Mouse (Mus musculus) adrenal gland, postnatal 10 days (tissue): ENCODE data around the gene Tlr13. TPM values are rescaled to one million over a fixed set of nuclear protein-coding genes. Genes with fewer than 3 reads are reported as not detected.

Experiments
- DNase-seq: peaks from one replicate; pipeline ENCODE4 v3.0.0; 2021; ENCODE audit warnings: mixed read lengths
- long read RNA-seq, 2 experiments: library from polyadenylated mRNA; stranded (forward); transcript quantifications; one replicate each; pipeline ENCODE4 v2.0.0; 2021
- total RNA-seq, 2 experiments: library from RNA; stranded (reverse); gene quantifications; 2 replicates each; pipeline ENCODE4 v1.2.3; 2021

Gene Tlr13
- total RNA-seq = 1 to 10 TPM; 1.2 to 1.5 TPM
- long read RNA-seq, experiment 1 = 0 reads
- long read RNA-seq, experiment 2 = 0 reads

DNA sequence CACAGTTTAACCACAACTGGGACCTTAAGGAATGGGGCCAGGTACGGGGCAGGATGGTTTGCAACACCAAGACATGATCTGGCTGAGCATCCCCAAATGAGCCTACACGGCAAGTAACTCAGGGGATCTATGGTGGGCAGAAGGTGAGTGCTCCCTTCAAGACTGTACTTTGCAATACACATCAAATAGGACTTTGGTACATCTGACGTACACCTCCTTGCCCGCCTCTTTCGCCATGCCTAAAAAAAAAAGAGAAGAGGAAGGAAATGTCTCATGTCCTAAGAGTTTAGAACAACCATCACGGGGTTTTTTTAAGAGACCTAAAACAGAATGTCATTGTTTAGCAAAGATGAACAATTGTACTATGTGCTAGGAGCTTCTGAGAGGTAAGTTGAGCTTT, at the start of gene Tlr13:
Gene Tlr13, plus strand, starts transcription at position 269 of the 400 bp plus-strand sequence.
- DNase-seq = no peak

DNA sequence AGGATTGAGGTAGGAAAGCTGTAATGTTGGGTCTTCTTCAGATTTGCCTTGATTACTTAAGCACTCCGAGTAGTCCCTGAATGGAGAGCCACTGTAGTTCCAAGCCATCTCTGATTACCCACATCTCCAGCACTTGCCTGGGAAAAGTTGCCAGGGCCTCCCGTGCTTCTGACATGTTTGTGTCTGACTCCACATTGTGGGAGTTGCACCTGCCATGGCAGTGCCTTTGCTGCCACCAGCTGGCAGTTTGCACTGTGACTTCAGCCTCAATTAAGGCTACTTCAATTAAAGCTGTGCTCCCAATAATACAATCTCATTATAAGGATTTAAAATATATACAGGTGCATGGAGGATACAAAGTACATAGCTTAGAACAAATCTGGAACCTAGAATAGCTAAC, 37.5 kb upstream of the Tlr13 start:
- peak; percentile 57 for DNase-seq

DNA sequence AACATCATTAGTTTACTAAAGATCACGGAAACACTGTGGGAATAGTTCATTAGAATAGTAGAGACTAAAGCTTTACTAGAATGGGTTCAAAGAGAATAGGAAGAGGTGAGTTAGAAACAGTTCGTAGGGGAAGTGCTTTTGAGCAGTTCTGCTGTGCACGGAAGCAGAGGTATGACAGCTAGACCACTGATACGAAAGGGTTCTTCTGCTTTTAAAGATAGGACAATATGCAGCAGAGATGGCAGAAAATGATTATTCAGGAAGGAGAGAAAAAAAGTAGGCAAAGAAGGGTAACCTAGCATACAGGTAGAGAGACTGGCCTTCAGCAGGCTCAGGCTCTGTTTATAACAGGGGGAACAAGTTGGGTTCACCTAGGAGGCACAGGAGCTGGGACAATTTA, 29.1 kb upstream of the Tlr13 start:
- no peak for DNase-seq

DNA sequence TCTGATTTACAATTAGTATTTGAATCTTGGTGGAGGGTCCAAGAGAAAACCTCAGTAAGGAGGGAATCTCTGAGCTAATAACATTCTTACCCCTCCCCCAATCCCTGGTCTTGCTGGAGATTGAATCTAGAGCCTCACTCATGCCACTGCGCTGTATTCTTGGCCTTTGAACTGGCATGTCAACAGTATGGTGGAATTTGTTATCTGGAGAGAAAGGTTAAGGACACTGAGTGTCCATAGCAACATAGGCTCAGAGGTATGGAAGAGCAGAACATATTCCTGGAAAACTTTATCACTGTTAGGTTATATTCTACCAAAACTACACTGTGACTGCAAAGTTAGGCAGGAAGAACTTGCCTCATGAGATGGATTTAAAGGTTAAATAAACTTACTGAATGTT, 28.3 kb upstream of the Tlr13 start:
- no peak for DNase-seq

DNA sequence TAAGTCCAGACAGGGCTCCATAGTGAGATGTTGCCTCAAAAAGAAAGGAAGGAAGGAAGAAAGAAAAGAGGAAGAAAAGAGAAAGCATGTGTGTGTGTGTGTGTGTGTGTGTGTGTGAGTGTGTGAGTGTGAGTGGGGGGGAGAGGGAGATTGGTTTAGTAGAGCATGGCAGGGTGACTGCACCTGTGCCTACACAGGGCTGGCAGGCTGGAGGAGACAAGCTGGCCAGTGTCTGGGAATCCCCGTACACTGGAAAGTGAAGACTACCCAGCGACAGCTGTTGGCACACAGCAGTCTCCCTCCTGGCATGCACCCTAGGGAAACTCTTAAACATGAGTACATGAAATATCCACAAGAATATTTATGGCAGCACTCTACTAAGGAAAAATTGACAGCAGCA, 20.2 kb upstream of the Tlr13 start:
- DNase-seq = no peak

DNA sequence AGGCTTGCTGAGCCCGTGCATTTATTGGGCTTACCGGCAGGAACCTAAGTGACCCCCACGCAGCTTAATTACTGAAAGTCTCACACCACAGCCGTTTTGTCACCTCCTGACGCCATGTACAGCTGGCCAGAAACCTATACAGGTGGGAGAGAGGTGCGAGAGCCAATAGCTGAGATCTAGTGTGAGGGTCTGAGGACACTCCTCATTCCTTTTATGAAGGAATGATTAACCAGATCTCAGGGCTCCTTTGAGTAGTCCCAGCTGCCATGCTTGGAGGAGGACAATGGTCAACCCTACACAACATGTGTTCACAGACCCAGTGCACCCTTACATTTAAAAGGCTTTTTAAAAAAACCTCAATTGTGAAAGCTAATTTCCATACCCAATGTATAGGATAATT, 14.7 kb upstream of the Tlr13 start:
- no peak for DNase-seq

DNA sequence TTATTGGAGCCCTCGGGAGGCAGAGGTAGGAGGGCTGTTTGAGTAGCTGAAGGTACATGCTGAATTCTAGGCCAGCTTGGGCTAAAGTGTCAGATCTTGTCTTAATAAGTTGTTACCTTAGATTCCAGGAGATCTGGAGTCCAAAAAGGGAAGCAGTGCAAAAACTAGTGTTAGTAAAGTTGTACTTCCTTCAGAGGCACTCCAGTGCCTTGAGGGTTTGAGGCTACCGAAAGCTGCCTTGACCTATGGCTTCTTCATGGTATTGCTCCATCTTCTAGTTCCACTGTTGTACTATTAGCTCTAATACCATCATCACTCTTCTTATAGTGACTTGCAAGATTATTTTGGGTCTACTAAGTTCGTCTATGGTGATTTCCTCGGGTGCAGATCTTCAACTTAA, 13.1 kb upstream of the Tlr13 start:
- DNase-seq = no peak

DNA sequence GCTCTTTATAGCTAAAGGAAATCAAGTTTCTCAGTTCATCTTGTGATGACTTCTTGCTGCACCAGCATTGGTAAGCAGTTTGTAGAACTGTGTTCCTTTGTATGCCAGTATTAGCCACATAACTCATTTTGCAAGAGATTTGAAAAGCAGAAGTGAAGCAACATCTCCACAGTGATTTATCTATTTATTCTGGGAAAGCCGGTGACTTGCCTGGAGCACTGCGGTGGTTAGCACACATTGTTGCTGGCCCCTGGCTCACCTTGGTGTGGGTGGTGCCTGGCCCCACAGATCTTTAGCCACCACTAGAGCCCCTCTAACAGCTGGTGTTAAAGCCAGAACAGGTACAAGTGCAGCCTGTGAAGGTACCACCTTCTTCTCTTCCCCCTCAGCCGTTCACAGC, 8.1 kb upstream of the Tlr13 start:
- DNase-seq = no peak

DNA sequence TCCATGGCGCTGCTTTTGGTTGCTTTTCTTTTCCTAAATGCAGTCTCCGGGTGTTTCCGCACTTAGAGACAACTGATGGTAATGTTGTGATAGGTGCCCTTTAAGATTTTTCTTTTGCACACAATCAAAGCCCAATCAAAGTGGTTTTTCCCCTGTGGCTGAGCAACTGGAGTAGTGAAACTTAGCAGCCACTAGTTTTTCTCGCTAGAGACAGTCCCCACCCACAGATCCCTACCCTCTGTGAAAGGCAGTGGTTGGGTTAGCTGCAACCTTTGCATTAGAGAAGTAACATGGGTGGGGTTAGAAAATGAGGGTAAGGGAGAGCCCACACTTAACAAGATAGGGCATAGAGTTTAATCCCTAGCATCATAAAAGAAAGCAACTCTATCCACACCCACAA, 7.5 kb upstream of the Tlr13 start:
- DNase-seq = no peak

DNA sequence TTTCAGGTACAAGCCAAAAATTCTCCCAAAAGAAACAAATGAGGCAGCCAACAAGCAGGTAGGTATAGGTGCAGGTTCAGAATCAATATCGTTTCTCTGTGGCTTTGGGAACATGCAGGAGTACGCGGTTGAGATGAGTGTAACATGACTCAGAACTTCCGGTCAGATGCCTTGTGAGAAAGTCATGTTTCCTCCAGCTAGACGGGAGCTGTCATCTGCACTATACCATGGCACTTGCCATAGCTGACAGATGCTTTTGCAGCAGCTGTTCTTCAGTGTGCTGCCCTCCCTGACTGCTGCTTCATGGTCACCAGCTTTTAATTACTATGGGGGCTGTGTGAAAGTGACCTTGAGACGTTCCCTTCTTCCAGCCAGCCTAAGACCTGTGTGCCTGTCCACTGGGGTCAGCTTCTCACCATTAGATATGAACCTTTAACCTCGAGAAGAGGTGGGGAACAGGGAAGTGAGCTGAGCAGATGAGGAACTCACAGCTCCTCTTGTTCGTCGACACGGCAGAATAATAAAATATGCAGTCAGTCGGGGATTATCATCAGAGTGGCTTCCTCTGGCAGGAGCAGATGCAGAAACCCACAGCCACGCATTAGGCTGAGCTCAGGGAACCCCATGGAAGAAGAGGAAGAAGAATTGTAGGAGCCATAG, 7.0 kb upstream of the Tlr13 start:
- DNase-seq = peak; percentile 10

DNA sequence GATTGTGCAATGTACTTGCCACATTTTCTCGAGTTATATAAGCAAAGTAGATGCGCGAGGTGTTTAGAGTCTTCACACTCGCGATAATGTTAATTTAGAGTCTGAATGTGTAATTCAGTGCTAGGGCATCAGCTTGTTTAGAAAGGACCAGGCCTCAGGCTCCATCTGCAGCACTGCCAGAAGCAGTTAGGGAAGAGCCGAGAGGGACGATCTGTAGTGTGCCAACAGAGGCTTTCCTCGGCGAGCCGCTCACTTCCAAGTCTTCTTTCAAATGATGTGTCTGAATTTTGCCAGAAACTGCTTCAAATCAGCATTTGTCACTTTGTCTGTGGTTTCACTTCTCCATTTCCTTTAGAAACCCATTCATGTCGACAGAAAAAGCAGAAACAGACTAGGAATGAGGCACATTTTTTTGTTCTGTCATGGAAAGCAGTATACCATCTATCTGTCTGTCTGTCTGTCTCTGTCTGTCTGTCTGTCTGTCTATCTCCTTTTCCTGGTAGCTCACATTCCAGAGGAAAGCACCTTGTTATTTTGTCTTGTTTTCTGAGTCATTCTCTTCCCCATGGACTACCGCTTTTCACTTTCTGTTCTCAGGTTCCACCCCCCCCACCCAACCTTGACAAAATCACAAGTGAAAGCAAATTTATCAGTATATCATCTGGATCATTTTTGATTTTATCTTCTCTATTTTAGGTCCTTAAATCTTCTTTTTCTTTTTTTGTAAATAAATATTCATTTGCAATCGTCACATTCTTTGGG, 3.5 kb upstream of the Tlr13 start:
- no peak for DNase-seq

DNA sequence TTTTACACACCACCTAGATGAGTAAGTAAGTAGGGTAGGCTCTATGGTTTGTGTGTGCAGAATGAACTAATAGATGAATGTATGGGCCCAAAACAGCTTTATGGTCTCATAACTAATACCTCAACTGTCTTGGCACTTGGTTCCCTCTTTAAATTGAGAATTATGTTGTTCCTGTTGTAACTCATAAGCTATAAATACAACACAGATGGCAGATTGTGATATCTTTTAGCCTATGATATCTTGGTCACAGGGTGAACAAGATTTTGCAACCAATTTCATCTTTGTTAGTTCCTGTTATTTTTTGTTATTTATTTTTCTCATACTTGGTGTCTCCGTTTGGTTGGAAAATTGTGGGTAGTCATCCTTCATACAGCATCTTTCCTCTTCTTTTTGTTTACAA, 5.2 kb downstream of the Tlr13 start:
- no peak for DNase-seq

DNA sequence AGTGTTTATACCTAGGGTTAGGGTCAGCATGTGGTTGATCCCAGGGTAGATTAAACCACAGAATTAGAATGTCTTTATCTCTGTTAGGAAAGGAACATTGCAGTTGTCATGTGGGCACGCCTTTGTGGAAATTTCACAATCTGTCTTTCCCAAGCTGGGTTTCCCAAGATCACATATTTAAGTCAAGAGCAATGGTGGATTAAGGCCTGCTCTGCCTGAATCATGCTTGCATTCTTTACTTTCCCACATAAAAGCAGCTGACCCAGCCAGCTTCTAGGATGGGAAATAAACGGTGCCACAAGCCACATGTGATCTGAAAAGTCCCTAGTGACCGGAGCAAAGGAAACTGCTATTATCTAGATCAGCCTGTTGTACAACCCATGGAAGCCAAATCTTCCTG, 6.5 kb downstream of the Tlr13 start:
- no peak for DNase-seq

DNA sequence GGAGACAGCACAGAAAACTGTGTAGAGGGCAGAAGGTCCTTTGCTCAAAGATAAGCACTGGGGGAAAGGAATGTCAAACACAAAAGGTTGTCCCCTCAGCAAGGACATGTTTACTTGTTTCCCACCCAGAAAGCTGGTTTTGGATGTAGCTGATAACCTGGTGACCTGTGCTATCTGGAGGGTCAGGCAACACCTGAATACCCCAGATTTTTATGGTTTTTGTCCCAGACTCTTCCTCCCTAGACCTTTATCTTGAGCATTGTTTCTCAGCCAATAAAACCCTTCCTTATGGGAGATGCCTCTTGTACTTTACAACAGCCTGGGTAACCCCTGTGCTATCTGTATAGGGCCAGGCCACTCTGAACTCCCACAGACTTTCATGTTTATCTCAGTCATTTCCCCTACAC, 11.2 kb downstream of the Tlr13 start:
- DNase-seq = no peak

DNA sequence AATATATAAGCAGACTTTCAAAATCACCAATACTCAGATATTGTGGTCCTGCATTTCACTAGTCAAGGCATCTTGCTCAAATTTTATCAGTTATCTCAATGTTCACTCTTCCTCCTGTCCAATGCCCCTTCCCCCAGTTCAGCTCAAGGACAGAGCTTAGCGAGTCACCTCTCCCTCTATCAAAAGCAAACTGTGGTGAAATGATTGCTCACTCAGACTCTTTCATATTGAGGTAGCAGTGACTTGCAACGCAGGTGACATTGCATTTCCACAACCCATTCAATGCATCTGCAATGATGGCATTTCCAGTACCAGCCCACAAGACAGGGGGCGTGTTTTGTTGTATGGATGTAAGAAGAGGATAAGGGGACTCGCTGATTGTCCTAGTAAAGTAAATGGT, 12.9 kb downstream of the Tlr13 start:
- no peak for DNase-seq

DNA sequence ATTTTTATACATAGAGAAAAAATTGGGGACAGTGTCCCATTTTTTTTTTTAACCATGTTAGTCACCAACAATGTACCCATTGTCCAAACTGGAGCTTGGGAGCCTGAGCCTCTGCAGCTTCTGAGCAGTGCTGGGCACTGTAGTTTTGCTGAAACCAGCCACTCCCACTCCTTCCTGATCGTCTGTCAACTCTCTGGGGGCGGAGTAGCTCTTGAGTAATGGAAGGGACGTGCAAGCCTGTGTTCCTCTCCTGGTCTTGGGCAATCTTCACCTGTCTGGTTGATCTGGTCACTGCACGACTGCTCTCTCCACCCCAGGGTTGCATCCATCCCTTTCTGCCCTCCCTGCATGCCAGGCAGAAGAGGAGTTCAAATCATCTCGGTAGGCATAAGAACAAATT, 21.0 kb downstream of the Tlr13 start:
- DNase-seq = no peak

DNA sequence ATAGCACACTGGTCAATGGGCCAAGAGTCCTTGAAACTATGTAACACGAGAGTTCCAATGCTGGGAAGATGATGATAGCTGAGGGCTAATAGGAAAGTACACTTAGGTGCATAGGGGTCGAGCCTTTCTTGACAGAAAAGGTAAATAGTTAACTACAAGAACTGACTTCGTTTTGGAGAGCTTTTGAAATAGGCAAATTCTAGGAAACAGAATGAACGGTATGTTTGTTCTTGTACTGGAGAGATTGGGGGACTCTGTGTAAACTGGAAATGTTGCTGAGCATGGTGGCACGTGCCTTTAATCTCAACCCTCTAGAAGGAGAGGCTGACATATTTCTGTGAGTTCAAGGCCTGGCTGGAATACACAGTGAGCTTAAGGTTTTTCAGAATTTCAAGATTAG, 21.6 kb downstream of the Tlr13 start:
- DNase-seq = no peak

DNA sequence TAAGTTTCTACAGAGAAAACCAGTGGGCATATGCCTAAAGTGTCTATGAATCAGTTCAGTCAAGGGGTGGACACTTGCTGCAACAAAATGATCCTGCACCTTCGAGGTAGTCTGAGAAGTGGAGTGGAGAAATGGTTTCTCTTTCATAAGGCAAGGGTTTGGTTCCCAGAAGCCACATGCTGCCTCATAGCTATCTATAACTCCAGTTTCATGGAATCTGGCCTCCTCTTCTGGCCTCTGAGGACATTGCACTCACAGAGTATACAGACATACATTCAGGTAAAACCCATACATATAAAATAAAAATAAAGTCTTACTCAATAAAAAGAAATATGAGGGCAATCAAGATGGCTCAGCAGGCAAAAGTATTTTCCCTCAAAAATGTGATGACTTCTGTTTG, 22.1 kb downstream of the Tlr13 start:
- DNase-seq = no peak

DNA sequence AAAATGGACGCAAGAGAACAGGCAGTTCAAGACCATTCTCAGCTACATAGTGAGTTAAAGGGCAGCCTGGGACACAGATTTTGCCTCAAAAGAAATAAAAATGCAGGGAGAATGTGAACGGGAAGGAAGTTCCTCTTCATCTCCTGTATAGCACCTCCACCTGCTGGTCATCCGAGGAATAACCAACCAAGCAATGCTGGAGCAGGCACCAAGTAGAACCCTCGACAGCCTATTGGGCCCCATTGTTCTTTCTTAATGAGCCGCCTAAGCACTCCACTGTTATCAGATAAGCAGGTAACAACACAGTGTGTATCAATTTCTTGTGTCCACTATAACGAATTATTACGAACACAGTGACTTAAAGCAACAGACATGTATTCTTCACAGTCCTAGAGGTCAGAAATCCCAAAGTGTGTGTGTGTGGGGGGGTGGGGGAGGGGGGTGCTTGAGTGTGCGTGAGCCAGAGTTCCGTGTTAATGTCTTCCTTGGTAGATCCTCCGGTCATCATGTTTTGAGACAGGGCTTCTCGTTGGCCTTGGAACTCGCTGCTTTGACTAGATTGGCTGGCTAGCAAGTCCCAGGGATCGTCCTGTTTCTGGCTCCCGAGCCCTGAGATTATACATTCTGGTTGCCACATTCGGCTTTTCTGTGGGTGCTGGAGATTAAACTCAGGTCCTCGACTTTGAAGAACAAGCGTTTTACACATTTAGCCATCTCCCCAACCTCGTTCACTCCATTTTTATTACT, 28.3 kb downstream of the Tlr13 start:
- peak; percentile 78 for DNase-seq

DNA sequence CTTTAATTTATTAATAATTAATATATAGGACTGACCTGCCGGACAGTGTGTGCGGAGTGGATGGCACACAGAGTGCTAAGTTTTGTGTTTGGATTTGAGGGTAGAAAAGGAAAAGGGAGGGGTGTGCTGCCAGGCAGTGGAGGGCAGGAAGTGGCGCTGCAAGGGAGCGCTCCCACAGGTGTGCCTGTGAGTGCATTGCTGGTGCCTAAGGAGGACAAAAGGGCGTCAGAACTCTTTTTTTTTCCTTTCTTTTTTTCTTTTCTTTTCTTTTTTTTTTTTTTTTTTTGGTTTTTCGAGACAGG, 28.8 kb downstream of the Tlr13 start:
- DNase-seq = no peak

DNA sequence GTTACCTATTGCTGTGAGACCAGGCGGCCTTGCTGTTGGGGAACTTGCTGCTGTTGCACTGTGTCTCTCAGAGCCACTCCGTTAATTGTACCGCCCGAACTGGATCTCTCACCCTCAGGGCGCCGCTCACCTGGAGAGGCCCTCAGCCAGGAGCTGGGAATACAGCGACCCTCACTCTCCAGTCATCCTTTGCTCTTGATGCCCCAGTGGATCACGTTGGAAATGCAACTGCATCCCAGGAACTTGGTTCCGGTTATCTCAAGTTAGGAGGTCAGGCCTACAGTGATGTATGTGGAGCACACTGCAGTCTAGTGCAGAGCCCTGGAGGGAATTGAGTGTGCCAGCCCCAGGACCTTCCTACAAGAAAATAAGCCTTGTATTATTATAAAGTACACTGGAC, 33.3 kb downstream of the Tlr13 start:
- DNase-seq = no peak

DNA sequence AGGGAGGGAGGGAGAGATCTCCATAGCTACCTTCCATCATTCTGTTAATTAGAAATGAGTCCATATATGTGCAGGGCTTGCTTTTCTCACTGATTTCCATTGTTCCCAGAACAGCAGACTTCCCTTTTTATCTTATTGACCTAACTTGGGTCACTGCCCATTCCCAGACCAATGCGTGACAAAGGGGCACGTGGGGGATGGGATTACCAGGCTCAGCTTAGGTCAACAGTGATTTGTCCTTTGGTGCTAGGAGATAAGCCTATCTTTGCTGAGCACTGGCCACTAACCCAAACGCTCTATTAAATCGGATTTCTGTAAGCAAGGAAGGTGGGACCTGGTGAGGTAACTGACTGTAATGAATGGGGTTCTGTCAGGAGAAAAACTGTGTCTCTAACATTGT, 41.3 kb downstream of the Tlr13 start:
- DNase-seq = no peak

DNA sequence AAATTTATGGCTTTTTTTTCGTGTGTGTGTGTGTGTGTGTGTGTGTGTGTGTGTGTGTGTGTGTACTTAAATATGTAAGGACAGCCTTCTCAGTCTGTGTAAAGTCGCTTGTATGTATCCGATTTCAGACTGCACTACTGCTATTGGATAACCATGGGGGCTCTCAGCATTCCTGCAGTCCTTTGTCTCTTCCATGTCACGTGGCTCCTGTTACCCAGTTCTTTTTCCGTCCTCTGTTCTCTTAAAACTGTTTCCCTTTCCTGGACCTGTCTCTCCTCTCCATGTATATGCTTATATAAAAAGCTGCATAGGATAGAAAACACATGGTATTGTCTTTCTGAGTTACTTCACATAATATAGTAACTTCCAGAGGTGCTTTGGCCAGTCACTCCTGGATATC, 42.7 kb downstream of the Tlr13 start:
- DNase-seq = no peak
